Mouse (Mus musculus) ES-E14 (cell line): ENCODE data around the gene Kcnip3.

ENCODE experiments used
- CHD2 ChIP-seq: IDR thresholded peaks from 2 replicates; pipeline ENCODE4 v1.6.1; 2014; ENCODE audit warnings: mild to moderate bottlenecking, low read depth, low read length, inconsistent platforms
- HCFC1 ChIP-seq: IDR thresholded peaks from 2 replicates; pipeline ENCODE4 v1.6.1; 2012; ENCODE audit warnings: low read length, inconsistent platforms, borderline replicate concordance; ENCODE audit not compliant: insufficient read depth
- ZC3H11A ChIP-seq: IDR thresholded peaks from 2 replicates; pipeline ENCODE4 v1.6.1; 2012; ENCODE audit warnings: low read depth, mild to moderate bottlenecking, inconsistent platforms, low read length, borderline replicate concordance
- ZNF384 ChIP-seq: IDR thresholded peaks from 2 replicates; pipeline ENCODE4 v1.6.1; 2012; ENCODE audit warnings: low read depth, low read length, inconsistent platforms

- TF ChIP-seq ZNF384, result no peak
- no peak for TF ChIP-seq ZC3H11A
- TF ChIP-seq HCFC1, result no peak
- no peak for TF ChIP-seq CHD2
Measured at GRCm38 (mm10) chr2:127520123-127520522, 1.8 kb downstream of the Kcnip3 start.
